Mouse (Mus musculus): Measurements from ENCODE around the gene Col2a1. TPM values are rescaled to one million over a fixed set of nuclear protein-coding genes. Genes with fewer than 3 reads are reported as not detected.
A peak's percentile ranks its signal among the peaks of the same experiment; 100 is the strongest.

Col2a1 gene
- total RNA-seq, 1 experiment from 2014 or later: not detected

GRCm38 (mm10) chr15:97970299-97970698 is 34.2 kb downstream of the Col2a1 start:
- ATAC-seq (replicated peaks; ENCODE audit: insufficient number of reproducible peaks, low FRiP score, low TSS enrichment, poor library complexity, severe bottlenecking): no peak

DNA sequence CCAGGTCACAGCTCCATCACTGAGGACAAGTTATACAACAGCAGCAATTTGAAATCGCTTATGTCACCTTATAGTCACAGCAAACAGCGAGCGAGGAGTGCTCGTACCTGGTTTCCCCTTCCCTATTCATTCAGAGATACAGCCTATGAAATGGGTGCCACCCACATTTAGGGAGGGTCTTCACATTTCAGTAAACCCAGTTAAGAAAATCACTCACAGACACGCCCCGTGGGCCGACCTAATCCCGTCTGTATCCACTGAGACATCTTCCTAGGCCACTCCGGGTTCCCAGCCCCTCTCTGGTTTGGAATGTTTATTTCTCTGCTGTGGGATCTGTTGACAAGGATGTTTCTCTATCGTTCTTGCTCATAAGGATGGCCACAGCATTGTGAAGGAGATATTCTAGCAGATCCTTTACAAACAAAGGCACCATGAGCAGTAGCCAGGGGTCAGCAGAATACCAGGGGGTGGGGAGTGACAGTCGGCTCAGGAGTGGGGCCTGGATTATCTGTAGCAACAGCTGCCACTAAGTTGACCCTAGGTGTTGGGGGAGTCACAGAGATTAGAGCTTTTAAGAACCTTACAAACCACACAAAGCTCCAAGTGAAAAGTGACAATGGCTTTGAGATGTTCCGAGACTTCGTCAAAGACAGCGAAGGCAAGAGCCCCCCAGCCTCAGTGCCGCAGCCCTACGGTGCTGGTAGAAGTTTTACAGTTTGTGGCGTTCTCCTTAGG is 39.0 kb downstream of the Col2a1 start:
- no peak for ATAC-seq (replicated peaks; ENCODE audit: insufficient number of reproducible peaks, low FRiP score, low TSS enrichment, poor library complexity, severe bottlenecking)

DNA sequence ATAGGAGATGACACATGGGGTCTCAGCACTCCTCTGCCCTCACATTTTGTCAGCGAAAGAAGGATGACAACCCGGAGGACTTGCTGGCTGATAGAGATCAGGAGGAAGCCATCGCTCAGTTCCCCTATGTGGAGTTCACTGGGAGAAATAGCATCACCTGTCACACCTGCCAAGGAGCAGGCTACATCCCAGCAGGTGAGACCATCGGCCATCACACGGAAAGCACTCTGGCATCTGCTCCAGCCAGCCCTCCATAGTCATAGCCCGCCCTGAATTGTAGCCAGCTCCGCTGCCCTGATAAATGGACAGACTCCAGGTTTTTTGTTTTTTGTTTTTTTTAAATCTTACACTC is 39.7 kb downstream of the Col2a1 start:
- no peak for ATAC-seq (replicated peaks; ENCODE audit: insufficient number of reproducible peaks, low FRiP score, low TSS enrichment, poor library complexity, severe bottlenecking)

DNA sequence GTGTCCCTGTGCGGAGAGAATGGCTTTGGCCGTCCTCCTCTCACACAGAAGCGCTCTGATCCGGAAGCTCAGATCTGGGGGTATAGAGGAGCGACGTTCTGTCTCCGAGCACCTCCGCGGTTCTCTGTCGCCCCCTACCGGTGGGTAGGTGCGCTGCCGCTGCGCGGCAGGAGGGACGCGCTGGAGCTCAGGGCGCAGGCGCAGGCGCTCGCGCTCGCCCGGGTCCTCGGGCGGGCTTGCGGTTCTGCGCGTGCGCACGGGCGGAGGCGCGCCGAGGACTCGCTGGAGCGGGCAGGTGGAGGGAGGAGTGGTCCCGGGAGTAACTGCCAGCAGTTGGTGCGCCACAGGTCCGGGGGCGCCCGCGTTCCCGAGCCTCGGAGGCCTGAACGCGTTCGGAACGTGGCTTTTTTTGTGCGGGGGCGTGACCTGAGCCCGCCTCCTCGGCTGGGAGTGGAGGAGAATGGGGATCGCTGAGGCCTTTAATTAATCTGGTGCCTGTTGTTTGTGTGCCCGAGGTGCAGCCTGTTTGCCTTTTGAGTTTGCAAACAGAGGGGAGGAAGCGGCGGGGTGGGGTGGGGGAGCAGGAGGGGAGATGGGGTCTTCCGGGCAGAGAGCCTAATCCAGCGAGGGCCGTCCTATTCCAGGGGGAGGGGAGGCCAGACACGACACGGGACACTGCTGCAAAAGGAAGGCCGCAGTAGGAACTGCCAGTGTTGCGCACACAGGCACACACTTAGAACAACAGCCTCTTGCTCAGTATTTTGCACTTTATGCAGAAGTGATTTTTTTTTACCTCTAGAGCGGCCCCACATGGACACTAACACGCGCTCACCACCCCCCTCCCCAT is 40.3 kb downstream of the Col2a1 start, which contains the start of gene Tmem106c:
Gene Tmem106c, plus strand, starts transcription at position 212 of the 847 bp plus-strand sequence.
- ATAC-seq (replicated peaks; ENCODE audit: insufficient number of reproducible peaks, low FRiP score, low TSS enrichment, poor library complexity, severe bottlenecking): peak; percentile 91

DNA sequence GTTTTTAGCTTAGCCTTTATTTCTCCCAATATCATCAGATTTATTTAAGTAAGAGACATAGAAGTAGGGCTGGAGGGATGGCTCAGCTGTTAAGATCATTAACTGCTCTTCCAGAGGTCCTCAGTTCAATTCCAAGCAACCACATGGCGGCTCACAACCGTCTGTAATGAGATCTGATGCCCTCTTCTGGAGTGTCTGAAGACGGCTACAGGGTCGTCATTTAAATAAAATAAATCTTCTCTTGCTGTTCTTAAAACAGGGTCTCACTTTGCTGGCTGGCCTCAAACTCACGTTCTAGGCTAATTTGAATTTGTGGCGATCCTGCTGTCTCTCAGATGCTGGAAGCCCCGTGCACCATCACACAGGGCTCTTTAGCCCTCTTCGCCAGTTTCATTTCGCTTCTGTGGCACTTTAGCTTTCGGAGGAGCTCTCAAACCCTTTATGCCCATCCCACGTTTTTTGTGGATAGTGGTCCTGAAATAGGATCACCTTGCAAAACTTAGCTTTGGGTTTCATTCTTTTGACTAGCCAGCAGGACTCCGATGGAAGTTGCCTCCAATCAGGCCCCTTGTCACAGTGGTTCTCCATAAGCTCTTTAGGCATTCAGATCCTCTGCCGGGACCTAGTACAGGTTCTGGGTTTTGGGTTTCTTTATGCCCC is 41.0 kb downstream of the Col2a1 start:
- no peak for ATAC-seq (replicated peaks; ENCODE audit: insufficient number of reproducible peaks, low FRiP score, low TSS enrichment, poor library complexity, severe bottlenecking)

DNA sequence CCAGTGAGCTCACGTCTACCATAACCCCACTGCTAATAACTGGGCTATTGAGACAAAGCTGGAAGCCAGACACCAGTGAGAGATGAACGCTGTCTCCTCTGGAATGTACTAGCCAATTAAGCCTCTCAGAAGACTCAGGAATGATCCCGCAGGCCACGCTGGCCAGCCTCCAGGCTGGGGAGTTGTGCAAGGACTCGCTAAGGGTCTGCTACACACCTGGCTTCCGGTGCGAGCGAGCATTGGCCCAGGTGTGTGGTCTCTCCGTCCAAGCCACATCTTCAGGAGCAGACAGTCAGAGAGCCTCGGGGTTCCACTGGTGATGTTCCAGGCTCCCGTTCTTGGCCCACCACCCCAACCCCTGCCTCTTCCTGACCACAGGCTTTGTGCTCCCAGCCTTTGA is 48.1 kb downstream of the Col2a1 start:
- no peak for ATAC-seq (replicated peaks; ENCODE audit: insufficient number of reproducible peaks, low FRiP score, low TSS enrichment, poor library complexity, severe bottlenecking)

DNA sequence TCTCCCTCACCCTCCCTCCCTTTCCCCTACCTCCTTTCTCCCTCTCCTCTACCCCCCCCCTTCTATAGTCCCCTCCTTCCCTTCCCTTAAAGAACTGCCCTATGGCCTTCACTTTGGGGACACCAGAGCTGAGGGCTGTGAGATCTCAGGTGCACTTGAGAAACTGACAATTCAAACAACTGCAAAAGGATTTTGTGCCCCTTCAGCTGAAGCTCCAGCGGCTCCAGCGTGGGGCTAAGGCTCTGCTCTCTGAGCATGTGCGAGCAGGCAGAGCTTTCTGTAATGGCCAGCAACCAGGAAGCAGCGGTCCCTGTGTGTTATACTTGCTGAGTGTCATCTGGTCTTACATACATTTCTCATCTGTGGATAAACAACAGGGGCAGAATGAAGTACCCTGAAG is 48.8 kb downstream of the Col2a1 start:
- no peak for ATAC-seq (replicated peaks; ENCODE audit: insufficient number of reproducible peaks, low FRiP score, low TSS enrichment, poor library complexity, severe bottlenecking)

DNA sequence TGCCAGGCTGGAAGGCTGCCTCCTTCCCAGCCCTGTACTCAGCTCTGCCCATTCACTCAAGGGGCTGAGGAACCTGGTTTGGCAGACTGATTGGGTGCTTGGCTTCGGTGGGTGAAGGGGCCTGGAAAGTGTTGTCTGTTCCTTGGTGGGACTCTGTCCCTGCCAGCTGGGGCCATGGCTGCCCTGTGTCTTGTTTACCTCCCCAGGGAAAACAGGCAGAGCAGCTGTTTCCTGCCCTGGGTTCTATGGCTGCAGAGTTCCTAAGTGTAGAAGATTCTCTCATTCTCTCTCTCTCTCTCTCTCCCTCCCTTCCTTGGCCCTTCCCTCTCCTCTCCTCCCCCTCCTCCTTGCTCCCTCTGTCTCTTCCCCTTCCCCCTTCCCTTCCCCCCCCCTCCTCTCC is 49.2 kb downstream of the Col2a1 start:
- ATAC-seq (replicated peaks; ENCODE audit: insufficient number of reproducible peaks, low FRiP score, low TSS enrichment, poor library complexity, severe bottlenecking): no peak

GRCm38 (mm10) chr15:97954671-97955070 is 49.8 kb downstream of the Col2a1 start:
- ATAC-seq (replicated peaks; ENCODE audit: insufficient number of reproducible peaks, low FRiP score, low TSS enrichment, poor library complexity, severe bottlenecking): no peak

DNA sequence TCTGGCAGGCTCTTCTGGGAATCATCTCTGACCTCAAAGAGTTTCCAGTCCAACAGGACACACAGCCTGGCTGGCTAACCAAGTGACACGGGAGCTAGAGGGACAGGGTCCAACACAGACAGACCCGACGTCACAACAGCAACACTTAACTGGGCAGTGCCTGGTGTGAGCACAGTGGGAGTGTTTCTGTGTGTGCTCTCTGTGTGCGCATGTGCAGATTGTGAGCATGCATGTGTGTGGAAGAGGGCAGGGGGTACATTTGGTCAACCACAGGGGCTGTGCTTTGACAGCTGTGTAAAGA is 51.7 kb downstream of the Col2a1 start:
- no peak for ATAC-seq (replicated peaks; ENCODE audit: insufficient number of reproducible peaks, low FRiP score, low TSS enrichment, poor library complexity, severe bottlenecking)

GRCm38 (mm10) chr15:97952137-97952888 is 52.2 kb downstream of the Col2a1 start:
- peak; percentile 65; the same call in 1 of the 2 replicates for ATAC-seq (replicated peaks; ENCODE audit: insufficient number of reproducible peaks, low FRiP score, low TSS enrichment, poor library complexity, severe bottlenecking)

GRCm38 (mm10) chr15:97950240-97950639 is 54.3 kb downstream of the Col2a1 start:
- no peak for ATAC-seq (replicated peaks; ENCODE audit: insufficient number of reproducible peaks, low FRiP score, low TSS enrichment, poor library complexity, severe bottlenecking)

- no peak for ATAC-seq (replicated peaks; ENCODE audit: insufficient number of reproducible peaks, low FRiP score, low TSS enrichment, poor library complexity, severe bottlenecking)
Observed at GRCm38 (mm10) chr15:97949706-97950105, 54.8 kb downstream of the Col2a1 start.

DNA sequence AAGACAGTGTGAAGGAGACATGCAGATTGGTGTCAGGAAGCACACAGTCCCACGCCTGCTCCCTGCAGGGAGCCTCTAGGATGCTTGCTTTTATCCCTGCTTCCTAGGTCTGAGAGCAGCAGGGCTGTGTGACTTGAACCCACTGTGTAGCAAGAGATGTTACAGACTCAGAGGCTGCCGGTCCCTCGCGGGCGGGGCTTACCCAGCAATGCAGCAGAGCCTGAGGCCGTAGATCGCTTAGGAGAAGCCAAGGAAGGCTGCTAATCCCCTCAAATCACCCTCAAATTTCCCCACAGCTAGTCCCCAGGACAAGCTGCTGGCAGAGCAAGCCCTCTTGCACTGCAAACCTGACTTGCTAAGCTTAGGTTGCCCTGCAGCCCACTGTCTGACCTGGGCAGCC is 55.8 kb downstream of the Col2a1 start:
- ATAC-seq (replicated peaks; ENCODE audit: insufficient number of reproducible peaks, low FRiP score, low TSS enrichment, poor library complexity, severe bottlenecking): no peak

DNA sequence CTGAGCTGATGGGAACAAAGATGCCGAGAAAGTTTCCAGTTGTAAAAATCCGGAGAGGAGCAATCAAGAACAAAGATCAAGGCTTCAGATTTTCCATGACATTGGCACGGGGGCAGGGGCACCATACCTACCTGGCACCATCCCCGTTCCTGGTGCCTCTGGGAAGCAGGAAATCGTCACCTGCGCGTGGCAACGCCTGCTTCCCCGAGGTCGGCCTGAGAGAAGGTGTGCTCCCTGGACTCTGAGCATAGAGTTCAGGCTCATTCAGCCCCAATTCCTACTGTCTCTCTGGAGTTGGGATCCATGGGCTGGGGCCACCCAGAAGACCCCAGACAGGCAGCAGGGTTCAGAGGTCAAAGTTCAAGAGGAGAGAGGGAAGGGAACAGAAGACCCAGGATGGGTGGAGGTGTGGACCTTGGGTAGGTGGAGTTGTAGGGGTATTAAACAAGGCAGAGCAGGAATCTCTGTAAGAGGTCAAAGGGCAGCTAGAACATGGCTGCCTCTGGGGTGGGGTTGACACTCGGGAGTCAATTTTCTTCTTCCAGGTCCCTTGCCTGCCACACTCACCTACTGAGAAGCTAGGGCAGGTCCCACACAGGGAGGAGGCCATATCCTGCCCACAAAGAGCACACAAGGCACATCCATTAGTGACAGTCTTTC is 58.7 kb downstream of the Col2a1 start:
- no peak for ATAC-seq (replicated peaks; ENCODE audit: insufficient number of reproducible peaks, low FRiP score, low TSS enrichment, poor library complexity, severe bottlenecking)

GRCm38 (mm10) chr15:97944919-97945574 is 59.4 kb downstream of the Col2a1 start:
- no peak for ATAC-seq (replicated peaks; ENCODE audit: insufficient number of reproducible peaks, low FRiP score, low TSS enrichment, poor library complexity, severe bottlenecking)

- no peak for ATAC-seq (replicated peaks; ENCODE audit: insufficient number of reproducible peaks, low FRiP score, low TSS enrichment, poor library complexity, severe bottlenecking)
Observed at GRCm38 (mm10) chr15:97943356-97943755, 61.1 kb downstream of the Col2a1 start.

GRCm38 (mm10) chr15:97942538-97942937 is 62.0 kb downstream of the Col2a1 start:
- ATAC-seq (replicated peaks; ENCODE audit: insufficient number of reproducible peaks, low FRiP score, low TSS enrichment, poor library complexity, severe bottlenecking): no peak
